In the genomic region with DNA sequence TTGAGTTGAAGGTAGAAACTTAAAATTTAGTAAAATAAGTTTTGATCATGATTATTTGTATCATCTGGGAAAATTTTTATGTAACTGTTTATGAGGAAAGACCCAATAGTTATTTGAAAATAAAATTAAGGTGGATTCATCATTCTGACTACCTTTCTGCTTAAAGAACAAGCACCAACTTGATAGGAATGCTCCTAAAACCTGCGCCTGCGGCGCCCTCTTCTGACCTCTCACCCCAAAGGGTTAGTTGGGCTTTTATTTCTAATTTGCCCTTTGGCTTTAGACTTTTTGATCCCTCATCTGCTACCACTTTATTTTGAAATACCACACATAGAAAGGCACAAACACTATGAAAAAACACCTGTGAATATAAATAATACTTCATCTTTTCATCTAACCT, we compare ENCODE assay signal across 14 mouse cellular contexts.
DNase-seq lines count a peak whose midpoint lies in the region; ATAC-seq lines count a peak whose summit lies in the region.
"Had no signal": no experiment of that assay in that cellular context is flagged by ENCODE, and none has a peak within 500 bp of the region (broad histone marks: within the 10 kb centered on the region; RNA-seq: fewer than 3 reads in every experiment).

No protein-coding gene starts in this region.

- H3K4me3 ChIP-seq in embryonic facial prominence, embryonic 10.5 days: no peak overlapping the region
- no peak overlapping the region for H3K4me3 ChIP-seq in intestine, embryonic 16.5 days (ENCODE audit: low read length)
- H3K4me3 ChIP-seq: heart, embryonic 12.5 days; limb, embryonic 12.5 days; myocyte; stomach, embryonic 15.5 days had no signal

- H3K27ac ChIP-seq in embryonic facial prominence, embryonic 10.5 days (replicated peaks): no peak overlapping the region
- H3K27ac ChIP-seq in intestine, embryonic 16.5 days (ENCODE audit: low read length): no peak overlapping the region
- H3K27ac ChIP-seq: limb, embryonic 12.5 days; macrophage; stomach, embryonic 15.5 days had no signal

- ATAC-seq in CD4-positive, CD25-positive, alpha-beta regulatory T cell, adult 4 months: peak; percentile 74
- ATAC-seq in intestine, embryonic 16.5 days: no peak
- ATAC-seq: hindbrain, embryonic 16.5 days had no signal

- H3K27me3 ChIP-seq in embryonic facial prominence, embryonic 10.5 days (replicated peaks; ENCODE audit: low read depth, poor library complexity, severe bottlenecking): no peaks in the 10 kb centered on the region
- H3K27me3 ChIP-seq in intestine, embryonic 16.5 days (replicated peaks; ENCODE audit: control insufficient read depth, insufficient read depth, low read length): no peaks in the 10 kb centered on the region
- H3K27me3 ChIP-seq: heart, embryonic 12.5 days; limb, embryonic 12.5 days; stomach, embryonic 15.5 days had no signal

- H3K4me2 ChIP-seq in intestine, embryonic 16.5 days (ENCODE audit: low read depth, low read length): no peak overlapping the region
- H3K4me2 ChIP-seq: heart, embryonic 12.5 days; limb, embryonic 12.5 days; stomach, embryonic 15.5 days had no signal

- no peaks in the 10 kb centered on the region for H3K9me3 ChIP-seq in embryonic facial prominence, embryonic 10.5 days
- no peaks in the 10 kb centered on the region for H3K9me3 ChIP-seq in intestine, embryonic 16.5 days (ENCODE audit: control insufficient read depth, low read length)
- H3K9me3 ChIP-seq: heart, embryonic 12.5 days; limb, embryonic 12.5 days; stomach, embryonic 15.5 days had no signal

- no peaks in the 10 kb centered on the region for H3K36me3 ChIP-seq in embryonic facial prominence, embryonic 10.5 days (replicated peaks)
- no peaks in the 10 kb centered on the region for H3K36me3 ChIP-seq in intestine, embryonic 16.5 days (ENCODE audit: control insufficient read depth, insufficient read depth, low read length)
- H3K36me3 ChIP-seq: heart, embryonic 12.5 days; limb, embryonic 12.5 days; stomach, embryonic 15.5 days had no signal

- H3K9ac ChIP-seq in intestine, embryonic 16.5 days (ENCODE audit: low read depth, low read length): no peak overlapping the region
- H3K9ac ChIP-seq: heart, embryonic 12.5 days; limb, embryonic 12.5 days; stomach, embryonic 15.5 days had no signal

- intact Hi-C loops in gastrocnemius, postnatal 14 days (cut with DNase I; ENCODE audit: low total_unique reads): no loop called here

- WGBS in embryonic facial prominence, embryonic 10.5 days: 22% methylated on average over 3 of the region's 3 CpGs
- 53% methylated on average over 3 of the region's 3 CpGs for WGBS in intestine, embryonic 16.5 days

- DNase-seq in B cell, adult 2 months: peak; percentile 69 to 73
- DNase-seq in embryonic facial prominence, embryonic 10.5 days (ENCODE audit: low spot score): peak; percentile 12
- DNase-seq in spleen, postnatal 4 days (ENCODE audit: low spot score in 2 of 2): peak; percentile 35 to 63
- DNase-seq in gastrocnemius, postnatal 14 days: no peak
- no peak for DNase-seq in urinary bladder, adult 18-20 months (ENCODE audit: low spot score in 2 of 2)
- DNase-seq: retina, postnatal 1 day had no signal

- no peaks in the 10 kb centered on the region for H3K4me1 ChIP-seq in embryonic facial prominence, embryonic 10.5 days
- no peaks in the 10 kb centered on the region for H3K4me1 ChIP-seq in intestine, embryonic 16.5 days (ENCODE audit: control insufficient read depth, insufficient read depth, low read length)
- H3K4me1 ChIP-seq: heart, embryonic 12.5 days; limb, embryonic 12.5 days; stomach, embryonic 15.5 days had no signal

Comparison
In these comparisons a context has a peak if more than half of its experiments do, and no peak if none do; other contexts are left out.
1. DNase-seq: peak in B cell, adult 2 months (2 of 2), embryonic facial prominence, embryonic 10.5 days (single experiment) and spleen, postnatal 4 days (2 of 2); none in gastrocnemius, postnatal 14 days (single experiment) and urinary bladder, adult 18-20 months (0 of 2).